Mouse (Mus musculus): ENCODE data around the gene Mrap. TPM values are rescaled to one million over a fixed set of nuclear protein-coding genes. Genes with fewer than 3 reads are reported as not detected.

The Mrap gene
- total RNA-seq, 4 experiments from 2014 or later = 0.34 to 0.53 (median 0.38) TPM; not detected in 1

Other genes starting within 250 kb of the Mrap start
- 10 to 100 TPM in 1 of 4 experiments, 1 to 10 TPM in 3; 4.4 to 10.2 (median 6.4) TPM for gene Mis18a, start 10.8 kb upstream of the Mrap start, total RNA-seq (2022)
- gene Urb1, start 72.2 kb downstream of the Mrap start, total RNA-seq (2022) = 10 to 100 TPM; 15.5 to 18.9 (median 16.8) TPM
- gene Eva1c, start 88.5 kb downstream of the Mrap start, total RNA-seq (2022) = 1 to 10 TPM; 3.3 to 4.4 (median 3.8) TPM
- 10 to 100 TPM; 45.4 to 50.4 (median 47.0) TPM for gene Cfap298, start 196.9 kb downstream of the Mrap start, total RNA-seq (2022)